Mouse (Mus musculus) granulocyte monocyte progenitor cell, adult 5-6 weeks (primary cell): ENCODE results near the gene Tmem59l. TPM values are rescaled to one million over a fixed set of nuclear protein-coding genes. Genes with fewer than 3 reads are reported as not detected.

Experiments used
- total RNA-seq, 2 experiments: library from RNA; stranded (forward) in 1 of 2; stranded (reverse) in 1 of 2; fragments of 200-712, 200-1000 nt in 1 of 2; fragments of >200 nt in 1 of 2; fragmentation: Nextera tagmentation in 1 of 2; gene quantifications; 2 replicates each; pipeline ENCODE4 v1.2.3; 2014 to 2017

Tmem59l gene
- total RNA-seq, 2 experiments from 2014 or later, result not detected

Other genes with a start within 250 kb of the Tmem59l start
- 5.4 and 12.3 TPM in 2 replicates for gene Homer3, start 204.5 kb downstream of the Tmem59l start, total RNA-seq (2014; fragmentation: Nextera tagmentation)
- 6.5 and 12.3 TPM in 2 replicates for gene Homer3, start 204.5 kb downstream of the Tmem59l start, total RNA-seq (2017)
- 45.9 and 66.8 TPM in 2 replicates for gene Ddx49, start 184.9 kb downstream of the Tmem59l start, total RNA-seq (2014; fragmentation: Nextera tagmentation)
- gene Ddx49, start 184.9 kb downstream of the Tmem59l start, total RNA-seq (2017), result 139 and 177 TPM in 2 replicates
- 209 and 240 TPM in 2 replicates for gene Cope, start 184.8 kb downstream of the Tmem59l start, total RNA-seq (2014; fragmentation: Nextera tagmentation)
- 132 and 155 TPM in 2 replicates for gene Cope, start 184.8 kb downstream of the Tmem59l start, total RNA-seq (2017)
- gene Cers1, start 171.6 kb downstream of the Tmem59l start, total RNA-seq (2014; fragmentation: Nextera tagmentation), result not detected in 2 replicates
- gene Cers1, start 171.6 kb downstream of the Tmem59l start, total RNA-seq (2017), result not detected in 2 replicates
- not detected in 2 replicates for gene Gdf1, start 157.5 kb downstream of the Tmem59l start, total RNA-seq (2014; fragmentation: Nextera tagmentation)
- gene Gdf1, start 157.5 kb downstream of the Tmem59l start, total RNA-seq (2017), result not detected in 2 replicates
- 30.6 and 33.7 TPM in 2 replicates for gene Upf1, start 134.1 kb downstream of the Tmem59l start, total RNA-seq (2014; fragmentation: Nextera tagmentation)
- 24.2 and 30.8 TPM in 2 replicates for gene Upf1, start 134.1 kb downstream of the Tmem59l start, total RNA-seq (2017)
- gene Comp, start 113.8 kb downstream of the Tmem59l start, total RNA-seq (2014; fragmentation: Nextera tagmentation), result 0.88 TPM in 1 of 2 replicates, not detected in the other
- gene Comp, start 113.8 kb downstream of the Tmem59l start, total RNA-seq (2017), result not detected in 2 replicates
- gene Crtc1, start 47.8 kb downstream of the Tmem59l start, total RNA-seq (2014; fragmentation: Nextera tagmentation), result 7.4 and 19.5 TPM in 2 replicates
- 2.3 and 4.8 TPM in 2 replicates for gene Crtc1, start 47.8 kb downstream of the Tmem59l start, total RNA-seq (2017)
- 2.1 and 4.4 TPM in 2 replicates for gene Klhl26, start 10.4 kb downstream of the Tmem59l start, total RNA-seq (2014; fragmentation: Nextera tagmentation)
- gene Klhl26, start 10.4 kb downstream of the Tmem59l start, total RNA-seq (2017), result 4.0 and 4.1 TPM in 2 replicates
- gene Crlf1, start 5.8 kb upstream of the Tmem59l start, total RNA-seq (2014; fragmentation: Nextera tagmentation), result not detected in 2 replicates
- not detected in 2 replicates for gene Crlf1, start 5.8 kb upstream of the Tmem59l start, total RNA-seq (2017)
- gene Rex1bd, start 19.4 kb upstream of the Tmem59l start, total RNA-seq (2014; fragmentation: Nextera tagmentation), result 21.7 and 30.2 TPM in 2 replicates
- gene Rex1bd, start 19.4 kb upstream of the Tmem59l start, total RNA-seq (2017), result 33.4 and 64.9 TPM in 2 replicates
- 2,675 and 2,799 TPM in 2 replicates for gene Uba52, start 23.4 kb upstream of the Tmem59l start, total RNA-seq (2014; fragmentation: Nextera tagmentation)
- gene Uba52, start 23.4 kb upstream of the Tmem59l start, total RNA-seq (2017), result 3,231 and 3,572 TPM in 2 replicates
- gene Fkbp8, start 40.4 kb upstream of the Tmem59l start, total RNA-seq (2014; fragmentation: Nextera tagmentation), result 113 and 149 TPM in 2 replicates
- 107 and 118 TPM in 2 replicates for gene Fkbp8, start 40.4 kb upstream of the Tmem59l start, total RNA-seq (2017)
- 83.7 and 84.5 TPM in 2 replicates for gene Kxd1, start 40.6 kb upstream of the Tmem59l start, total RNA-seq (2014; fragmentation: Nextera tagmentation)
- gene Kxd1, start 40.6 kb upstream of the Tmem59l start, total RNA-seq (2017), result 68.7 and 74.4 TPM in 2 replicates
- 11.7 and 13.6 TPM in 2 replicates for gene Ell, start 52.1 kb upstream of the Tmem59l start, total RNA-seq (2014; fragmentation: Nextera tagmentation)
- gene Ell, start 52.1 kb upstream of the Tmem59l start, total RNA-seq (2017), result 5.5 and 5.7 TPM in 2 replicates
- gene Isyna1, start 107.0 kb upstream of the Tmem59l start, total RNA-seq (2014; fragmentation: Nextera tagmentation), result 30.8 and 66.6 TPM in 2 replicates
- 35.2 and 38.6 TPM in 2 replicates for gene Isyna1, start 107.0 kb upstream of the Tmem59l start, total RNA-seq (2017)
- 53.8 and 75.4 TPM in 2 replicates for gene Ssbp4, start 121.5 kb upstream of the Tmem59l start, total RNA-seq (2014; fragmentation: Nextera tagmentation)
- gene Ssbp4, start 121.5 kb upstream of the Tmem59l start, total RNA-seq (2017), result 35.2 and 87.9 TPM in 2 replicates
- 2.9 and 5.2 TPM in 2 replicates for gene Lrrc25, start 128.8 kb upstream of the Tmem59l start, total RNA-seq (2014; fragmentation: Nextera tagmentation)
- 1.1 and 3.1 TPM in 2 replicates for gene Lrrc25, start 128.8 kb upstream of the Tmem59l start, total RNA-seq (2017)
- gene Gdf15, start 145.1 kb upstream of the Tmem59l start, total RNA-seq (2014; fragmentation: Nextera tagmentation), result not detected in 2 replicates
- gene Gdf15, start 145.1 kb upstream of the Tmem59l start, total RNA-seq (2017), result 0.67 TPM in 1 of 2 replicates, not detected in the other
- 8.5 and 31.0 TPM in 2 replicates for gene Pgpep1, start 173.0 kb upstream of the Tmem59l start, total RNA-seq (2014; fragmentation: Nextera tagmentation)
- 6.5 and 6.9 TPM in 2 replicates for gene Pgpep1, start 173.0 kb upstream of the Tmem59l start, total RNA-seq (2017)
- gene Lsm4, start 185.9 kb upstream of the Tmem59l start, total RNA-seq (2014; fragmentation: Nextera tagmentation), result 187 and 226 TPM in 2 replicates
- gene Lsm4, start 185.9 kb upstream of the Tmem59l start, total RNA-seq (2017), result 247 and 312 TPM in 2 replicates
- gene Jund, start 211.6 kb upstream of the Tmem59l start, total RNA-seq (2014; fragmentation: Nextera tagmentation), result 7.7 and 12.3 TPM in 2 replicates
- 24.6 and 27.0 TPM in 2 replicates for gene Jund, start 211.6 kb upstream of the Tmem59l start, total RNA-seq (2017)
- gene Iqcn, start 216.1 kb upstream of the Tmem59l start, total RNA-seq (2014; fragmentation: Nextera tagmentation), result not detected in 2 replicates
- not detected in 2 replicates for gene Iqcn, start 216.1 kb upstream of the Tmem59l start, total RNA-seq (2017)
- not detected in 2 replicates for gene Gm3336, start 231.2 kb upstream of the Tmem59l start, total RNA-seq (2014; fragmentation: Nextera tagmentation)
- not detected in 2 replicates for gene Gm3336, start 231.2 kb upstream of the Tmem59l start, total RNA-seq (2017)
- not detected in 2 replicates for gene Pde4c, start 236.4 kb upstream of the Tmem59l start, total RNA-seq (2014; fragmentation: Nextera tagmentation)
- gene Pde4c, start 236.4 kb upstream of the Tmem59l start, total RNA-seq (2017), result not detected in 2 replicates